ENCODE assay signal across 17 mouse cellular contexts in genomic region chr16:37939082-37939863, GRCm38 (mm10). TPM values are rescaled to one million over a fixed set of nuclear protein-coding genes. Genes with fewer than 3 reads are reported as not detected.
DNase-seq lines count a peak whose midpoint lies in the region; ATAC-seq and TF ChIP-seq lines count a peak whose summit lies in the region.
"Had no signal": no experiment of that assay in that cellular context is flagged by ENCODE, and none has a peak within 500 bp of the region (broad histone marks: within the 10 kb centered on the region; RNA-seq: fewer than 3 reads in every experiment).

No protein-coding gene starts in this region.

- no peaks in the 10 kb centered on the region for H3K79me2 ChIP-seq in CH12.LX (replicated peaks; ENCODE audit: control insufficient read depth, extremely low read depth, insufficient read depth, poor library complexity, severe bottlenecking)

- H3K27ac ChIP-seq in CH12.LX (ENCODE audit: insufficient read depth, low read depth): no peak overlapping the region
- H3K27ac ChIP-seq in embryonic facial prominence, embryonic 10.5 days (replicated peaks): no peak overlapping the region
- H3K27ac ChIP-seq in hindbrain, embryonic 12.5 days: 0 out of 2 replicates have a peak overlapping the region, but pooled peaks have one; percentile 36
- peak overlapping the region; percentile 73 for H3K27ac ChIP-seq in midbrain, embryonic 13.5 days
- H3K27ac ChIP-seq: lung, embryonic 15.5 days had no signal

- TF ChIP-seq CTCF in CH12.LX (conservative IDR thresholded peaks at IDR 0.05 in 1 of 2, IDR thresholded peaks at IDR 0.05 in 1 of 2; ENCODE audit: low read depth in 2 of 2, low read length in 2 of 2): no peak

- no peaks in the 10 kb centered on the region for H3K9me3 ChIP-seq in CH12.LX (replicated peaks; ENCODE audit: low read length)
- no peaks in the 10 kb centered on the region for H3K9me3 ChIP-seq in embryonic facial prominence, embryonic 10.5 days
- H3K9me3 ChIP-seq in hindbrain, embryonic 12.5 days (replicated peaks): no peaks in the 10 kb centered on the region
- no peaks in the 10 kb centered on the region for H3K9me3 ChIP-seq in midbrain, embryonic 13.5 days
- H3K9me3 ChIP-seq: heart, embryonic 12.5 days; lung, embryonic 15.5 days had no signal

- peak; percentile 49; the same call in 1 of the 2 replicates for ATAC-seq in hindbrain, embryonic 12.5 days (ENCODE audit: low FRiP score)
- ATAC-seq in midbrain, embryonic 13.5 days: peak; percentile 53
- no peak for ATAC-seq in megakaryocyte progenitor cell, adult 5-6 weeks (replicated peaks; ENCODE audit: poor library complexity)
- ATAC-seq: CD4-positive, CD25-positive, alpha-beta regulatory T cell, adult 4 months had no signal

- no peaks in the 10 kb centered on the region for H3K36me3 ChIP-seq in CH12.LX (replicated peaks in 1 of 2; ENCODE audit: control insufficient read depth in 1 of 2, insufficient read depth in 1 of 2, low read length in 1 of 2)
- H3K36me3 ChIP-seq in embryonic facial prominence, embryonic 10.5 days (replicated peaks): no peaks in the 10 kb centered on the region
- no peaks in the 10 kb centered on the region for H3K36me3 ChIP-seq in hindbrain, embryonic 12.5 days
- no peaks in the 10 kb centered on the region for H3K36me3 ChIP-seq in midbrain, embryonic 13.5 days
- H3K36me3 ChIP-seq: heart, embryonic 12.5 days; lung, embryonic 15.5 days had no signal

- no peak overlapping the region for H3K9ac ChIP-seq in CH12.LX (ENCODE audit: insufficient read depth, low read depth)
- no peak overlapping the region for H3K9ac ChIP-seq in hindbrain, embryonic 12.5 days
- 0 out of 2 replicates have a peak overlapping the region, but pooled peaks have one; percentile 6 for H3K9ac ChIP-seq in midbrain, embryonic 13.5 days (replicated peaks)
- H3K9ac ChIP-seq: heart, embryonic 12.5 days; lung, embryonic 15.5 days had no signal

- peaks cover 3% of the 10 kb centered on the region for H3K27me3 ChIP-seq in CH12.LX (replicated peaks)
- peaks cover 5% of the 10 kb centered on the region; the same call in 1 of the 2 replicates for H3K27me3 ChIP-seq in embryonic facial prominence, embryonic 10.5 days (replicated peaks; ENCODE audit: low read depth, poor library complexity, severe bottlenecking)
- H3K27me3 ChIP-seq in hindbrain, embryonic 12.5 days: no peaks in the 10 kb centered on the region
- H3K27me3 ChIP-seq in midbrain, embryonic 13.5 days: no peaks in the 10 kb centered on the region
- H3K27me3 ChIP-seq: heart, embryonic 12.5 days; lung, embryonic 15.5 days had no signal

- no peak for TF ChIP-seq POLR2A in CH12.LX (IDR thresholded peaks at IDR 0.05; ENCODE audit: low read depth, low read length)

- WGBS in embryonic facial prominence, embryonic 10.5 days: 69% methylated on average over 11 of the region's 11 CpGs
- WGBS in hindbrain, embryonic 12.5 days: 68% methylated on average over 11 of the region's 11 CpGs
- WGBS in midbrain, embryonic 13.5 days: 63% methylated on average over 11 of the region's 11 CpGs

- no peak overlapping the region for H3K4me2 ChIP-seq in CH12.LX (ENCODE audit: insufficient read depth, low read depth, poor library complexity, severe bottlenecking)
- H3K4me2 ChIP-seq in hindbrain, embryonic 12.5 days (replicated peaks): peak overlapping the region; percentile 33
- peak overlapping the region; percentile 38 for H3K4me2 ChIP-seq in midbrain, embryonic 13.5 days (replicated peaks)
- H3K4me2 ChIP-seq: heart, embryonic 12.5 days; liver, embryonic 11.5 days; lung, embryonic 15.5 days had no signal

- no peak overlapping the region for H3K4me3 ChIP-seq in CH12.LX (replicated peaks in 1 of 3; ENCODE audit: low read depth in 2 of 3, low read length in 2 of 3, poor library complexity in 1 of 3)
- H3K4me3 ChIP-seq in embryonic facial prominence, embryonic 10.5 days: peak overlapping the region; percentile 36; the same call in 1 of the 2 replicates
- no peak overlapping the region for H3K4me3 ChIP-seq in hindbrain, embryonic 12.5 days
- H3K4me3 ChIP-seq in midbrain, embryonic 13.5 days (replicated peaks): peak overlapping the region; percentile 5; the same call in 1 of the 2 replicates
- H3K4me3 ChIP-seq: erythroblast, embryonic 14.5 days; heart, embryonic 12.5 days; lung, embryonic 15.5 days had no signal

- no peak for TF ChIP-seq RAD21 in CH12.LX (IDR thresholded peaks at IDR 0.05; ENCODE audit: low read depth, low read length)

- dilution Hi-C loops in CH12.LX (cut with MboI; ENCODE audit: extremely low pct_ligation_motif_present, extremely low pct_unique_long_range_greater_than_20kb, low sequenced_read_pairs): no loop called here

- in situ Hi-C loops in CH12.LX (cut with MboI; ENCODE audit: low pct_ligation_motif_present, low pct_unique_long_range_greater_than_20kb, low sequenced_read_pairs): no loop called here

- peak; percentile 76 for TF ChIP-seq EP300 in CH12.LX (IDR thresholded peaks at IDR 0.05; ENCODE audit: low read length)

- H3K4me1 ChIP-seq in CH12.LX (ENCODE audit: control insufficient read depth in 1 of 2, insufficient read depth in 2 of 2): peaks cover 5 to 12% of the 10 kb centered on the region in 2 experiments; a peak in 2 of 4 replicates
- peaks cover 43% of the 10 kb centered on the region for H3K4me1 ChIP-seq in embryonic facial prominence, embryonic 10.5 days
- H3K4me1 ChIP-seq in hindbrain, embryonic 12.5 days: peaks cover 31% of the 10 kb centered on the region
- peaks cover 45% of the 10 kb centered on the region for H3K4me1 ChIP-seq in midbrain, embryonic 13.5 days (replicated peaks)

- peak; percentile 39 for DNase-seq in CH12.LX (ENCODE audit: extremely low read depth)
- no peak for DNase-seq in embryonic facial prominence, embryonic 10.5 days (ENCODE audit: low spot score)
- no peak for DNase-seq in thymus, postnatal 10 days (ENCODE audit: low spot score in 2 of 2)
- DNase-seq in lung, postnatal 4 days: no peak
- no peak for DNase-seq in kidney, postnatal 4 days
- DNase-seq: gastrocnemius, postnatal 10 days; kidney, adult 9 months; thymus, adult 2 months had no signal

TF ChIP-seq in CH12.LX, 34 proteins besides CTCF, POLR2A, EP300 and RAD21:
- TF ChIP-seq BHLHE40 (IDR thresholded peaks at IDR 0.05; ENCODE audit: low read depth, low read length) (peak; percentile 65), PAX5 (IDR thresholded peaks at IDR 0.05; ENCODE audit: low read length) (no peak), NELFE (IDR thresholded peaks at IDR 0.05; ENCODE audit: low read depth, low read length) (no peak), IRF4 (IDR thresholded peaks at IDR 0.05; ENCODE audit: low read depth, low read length) (peak; percentile 85), JUND (conservative IDR thresholded peaks at IDR 0.05; ENCODE audit: low read depth, low read length) (0 out of 2 replicates have a peak, but pooled peaks have one; percentile 45), ZKSCAN1 (IDR thresholded peaks at IDR 0.05; ENCODE audit: borderline replicate concordance, low read depth, low read length) (no peak), E2F4 (IDR thresholded peaks at IDR 0.05; ENCODE audit: insufficient replicate concordance, low read depth, low read length) (no peak), CHD1 (IDR thresholded peaks at IDR 0.05; ENCODE audit: low read depth, low read length) (no peak), TCF12 (IDR thresholded peaks at IDR 0.05; ENCODE audit: low read depth, low read length) (peak; percentile 22; the same call in 1 of the 2 replicates), JUN (IDR thresholded peaks at IDR 0.05; ENCODE audit: insufficient read depth, low read depth, low read length) (peak; percentile 10; the same call in 1 of the 2 replicates)

RNA-seq across cellular contexts. Expression of gene Gpr156, which starts 23.0 kb away (rescaled TPM):
- total RNA-seq in CH12.LX (2012; rRNA removed) (0.04 and 0.08 TPM in 2 replicates), CH12.LX (2014; rRNA removed) (0.11 TPM in 1 of 2 replicates, not detected in the other)
- 0.05 and 0.09 TPM in 2 replicates for polyA plus RNA-seq in CH12.LX (2012; ENCODE audit: insufficient read length, low read depth)
- polyA plus RNA-seq in embryonic facial prominence, embryonic 10.5 days (2016; fragmentation: Nextera tagmentation; extraction: Ambion mirVana): 0.99 and 1.2 TPM in 2 replicates
- polyA plus RNA-seq in hindbrain, embryonic 12.5 days (2016; fragmentation: Nextera tagmentation; extraction: Ambion mirVana): 5.4 and 5.6 TPM in 2 replicates
- 8.2 and 9.4 TPM in 2 replicates for polyA plus RNA-seq in midbrain, embryonic 13.5 days (2015; fragmentation: Nextera tagmentation; extraction: Ambion mirVana)
- not detected in 2 replicates for total RNA-seq in megakaryocyte progenitor cell, adult 5-6 weeks (2015)
- not detected in 2 replicates for total RNA-seq in megakaryocyte progenitor cell, adult 5-6 weeks (2017)
- total RNA-seq: hematopoietic stem cell, adult 5-6 weeks had no signal
- polyA plus RNA-seq: CD4-positive, CD25-positive, alpha-beta regulatory T cell, adult 4 months; erythroblast, embryonic 14.5 days; liver, embryonic 11.5 days had no signal

Comparison
In these comparisons a context has a peak if more than half of its experiments do, and no peak if none do; other contexts are left out.
1. H3K27ac ChIP-seq: peak in hindbrain, embryonic 12.5 days (single experiment) and midbrain, embryonic 13.5 days (single experiment); none in CH12.LX (single experiment) and embryonic facial prominence, embryonic 10.5 days (single experiment).
2. H3K4me3 ChIP-seq: peak in embryonic facial prominence, embryonic 10.5 days (single experiment) and midbrain, embryonic 13.5 days (single experiment); none in CH12.LX (0 of 3) and hindbrain, embryonic 12.5 days (single experiment).